Mouse (Mus musculus) G1E (cell line): ENCODE data around the gene Krtap6-5.
"Not testable (repeated sequence)": the region's sequence is repeated elsewhere in the genome, so short reads cannot be mapped to it uniquely, and the experiment has no call there.

ENCODE experiments used
- CTCF ChIP-seq: IDR thresholded peaks from 2 replicates; pipeline ENCODE4 v1.5.1; 2012; ENCODE audit warnings: low read depth, low read length, inconsistent platforms, mixed read lengths
- GATA1 ChIP-seq: IDR thresholded peaks from 2 replicates; pipeline ENCODE4 v1.6.1; 2012; ENCODE audit warnings: borderline replicate concordance, low read length, inconsistent platforms, mixed read lengths
- POLR2AphosphoS5 ChIP-seq: IDR thresholded peaks from 2 replicates; pipeline ENCODE4 v1.6.1; 2012; ENCODE audit warnings: low read depth, low read length, inconsistent platforms; ENCODE audit not compliant: insufficient replicate concordance

- TF ChIP-seq CTCF, GATA1, POLR2AphosphoS5: not testable (repeated sequence)
Observed at GRCm38 (mm10) chr16:89031399-89031798, 16.3 kb downstream of the Krtap6-5 start, which contains the start of gene Krtap6-1.
